Mouse (Mus musculus) forebrain, embryonic 11.5 days (tissue): ENCODE data around the gene Tmem131. TPM values are rescaled to one million over a fixed set of nuclear protein-coding genes. Genes with fewer than 3 reads are reported as not detected.

Experiments used
- ATAC-seq: fragments of 200-750 bp; cut with Nextera tagmentation; replicated peaks from 2 replicates; pipeline ENCODE4 v1.8.0; 2017; ENCODE audit warnings: moderate TSS enrichment; ENCODE audit not compliant: low FRiP score
- DNase-seq: peaks from one replicate; pipeline ENCODE4 v3.0.0-alpha.2; 2017; ENCODE audit warnings: low spot score
- H3K27ac ChIP-seq: fragments of 300-500 bp; sonication (generic); 2 replicates; pipeline ENCODE4 v1.5.1; 2014; ENCODE audit warnings: low read depth, low read length
- H3K27me3 ChIP-seq: fragments of 300-500 bp; sonication (generic); 2 replicates; pipeline ENCODE4 v1.6.1; 2014; ENCODE audit warnings: mild to moderate bottlenecking, low read length, mixed read lengths; ENCODE audit not compliant: control insufficient read depth, insufficient read depth
- H3K36me3 ChIP-seq: fragments of 300-500 bp; sonication (generic); 2 replicates; pipeline ENCODE4 v1.6.1; 2014; ENCODE audit warnings: mild to moderate bottlenecking, low read length, moderate library complexity, mixed read lengths; ENCODE audit not compliant: control insufficient read depth, insufficient read depth
- H3K4me1 ChIP-seq: fragments of 300-500 bp; sonication (generic); replicated peaks from 2 replicates; pipeline ENCODE4 v1.6.1; 2014; ENCODE audit warnings: low read length, mixed read lengths; ENCODE audit not compliant: control insufficient read depth, insufficient read depth
- H3K4me2 ChIP-seq: fragments of 300-500 bp; sonication (generic); 2 replicates; pipeline ENCODE4 v1.6.1; 2014; ENCODE audit warnings: low read depth, mild to moderate bottlenecking, low read length, moderate library complexity, mixed read lengths; ENCODE audit not compliant: severe bottlenecking
- H3K4me3 ChIP-seq: fragments of 300-500 bp; sonication (generic); 2 replicates; pipeline ENCODE4 v1.5.1; 2014; ENCODE audit warnings: low read depth, low read length
- H3K9ac ChIP-seq: fragments of 300-500 bp; sonication (generic); 2 replicates; pipeline ENCODE4 v1.6.1; 2014; ENCODE audit warnings: low read length
- H3K9me3 ChIP-seq: fragments of 300-500 bp; sonication (generic); 2 replicates; pipeline ENCODE4 v1.6.1; 2016; ENCODE audit warnings: low read length, mixed read lengths; ENCODE audit not compliant: control insufficient read depth
- WGBS: fragments of 180-500 bp; shearing (Covaris S2); extraction: QIAGEN DNeasy Blood & Tissue Kit; methylation state at CpG from one replicate; pipeline ENCODE4 v1.1.7; 2014; 5-methylcytosine and 5-hydroxymethylcytosine counted together
- polyA plus RNA-seq: library from polyadenylated mRNA; unstranded; fragments of >200 nt; fragmentation: Nextera tagmentation; extraction: Ambion mirVana; gene quantifications from 2 replicates; pipeline ENCODE4 v1.2.1, GENCODE M21; 2014

The Tmem131 gene
- polyA plus RNA-seq, 1 experiment from 2014 or later: 23.3 TPM

- WGBS: 90% methylated on average over 8 of the region's 8 CpGs
- no peak for DNase-seq
- no peaks in the 10 kb centered on the region for H3K9me3 ChIP-seq
- no peak overlapping the region for H3K27ac ChIP-seq
- H3K36me3 ChIP-seq: no peaks in the 10 kb centered on the region
- H3K4me2 ChIP-seq: no peak overlapping the region
- no peak for ATAC-seq
- H3K4me1 ChIP-seq: no peaks in the 10 kb centered on the region; the same call in 1 of the 2 replicates
- no peak overlapping the region for H3K9ac ChIP-seq
- H3K4me3 ChIP-seq: no peak overlapping the region
- no peaks in the 10 kb centered on the region for H3K27me3 ChIP-seq
Observed at GRCm38 (mm10) chr1:36933965-36934585, 9.4 kb downstream of the Tmem131 start.

GRCm38 (mm10) chr1:36932231-36932630 is 11.2 kb downstream of the Tmem131 start:
- DNase-seq (no peak), ATAC-seq (no peak)
- Histone ChIP-seq H3K9ac (no peak overlapping the region), H3K4me3 (no peak overlapping the region), H3K27ac (no peak overlapping the region), H3K9me3 (no peaks in the 10 kb centered on the region), H3K4me1 (no peaks in the 10 kb centered on the region), H3K4me2 (no peak overlapping the region), H3K27me3 (no peaks in the 10 kb centered on the region), H3K36me3 (no peaks in the 10 kb centered on the region)
- 90% methylated on average over 1 of the region's 1 CpGs for WGBS

- no peaks in the 10 kb centered on the region for H3K4me1 ChIP-seq
- no peak overlapping the region for H3K4me2 ChIP-seq
- H3K4me3 ChIP-seq: no peak overlapping the region
- H3K27me3 ChIP-seq: no peaks in the 10 kb centered on the region
- 90% methylated on average over 8 of the region's 8 CpGs for WGBS
- no peak overlapping the region for H3K9ac ChIP-seq
- H3K9me3 ChIP-seq: no peaks in the 10 kb centered on the region
- ATAC-seq: no peak
- no peaks in the 10 kb centered on the region for H3K36me3 ChIP-seq
- no peak overlapping the region for H3K27ac ChIP-seq
- no peak for DNase-seq
Observed at GRCm38 (mm10) chr1:36930911-36931310, 12.6 kb downstream of the Tmem131 start.

GRCm38 (mm10) chr1:36929996-36930395 is 13.5 kb downstream of the Tmem131 start:
- 90% methylated on average over 2 of the region's 2 CpGs for WGBS
- no peaks in the 10 kb centered on the region for H3K4me1 ChIP-seq
- H3K27ac ChIP-seq: no peak overlapping the region
- H3K36me3 ChIP-seq: no peaks in the 10 kb centered on the region
- ATAC-seq (no peak), DNase-seq (no peak)
- H3K9me3 ChIP-seq: no peaks in the 10 kb centered on the region
- H3K4me2 ChIP-seq: no peak overlapping the region
- H3K27me3 ChIP-seq: no peaks in the 10 kb centered on the region
- H3K4me3 ChIP-seq: no peak overlapping the region
- no peak overlapping the region for H3K9ac ChIP-seq

- H3K27ac ChIP-seq: no peak overlapping the region
- H3K9ac ChIP-seq: no peak overlapping the region
- H3K4me3 ChIP-seq: no peak overlapping the region
- no peaks in the 10 kb centered on the region for H3K36me3 ChIP-seq
- H3K4me2 ChIP-seq: no peak overlapping the region
- H3K27me3 ChIP-seq: no peaks in the 10 kb centered on the region
- no peaks in the 10 kb centered on the region for H3K4me1 ChIP-seq
- 95% methylated on average over 6 of the region's 6 CpGs for WGBS
- no peaks in the 10 kb centered on the region for H3K9me3 ChIP-seq
- ATAC-seq: no peak
- no peak for DNase-seq
Observed at GRCm38 (mm10) chr1:36928357-36929330, 14.8 kb downstream of the Tmem131 start.

- no peak for ATAC-seq
- Histone ChIP-seq H3K27me3 (no peaks in the 10 kb centered on the region), H3K27ac (no peak overlapping the region), H3K4me1 (no peaks in the 10 kb centered on the region), H3K36me3 (no peaks in the 10 kb centered on the region), H3K4me3 (no peak overlapping the region), H3K9me3 (no peaks in the 10 kb centered on the region), H3K4me2 (no peak overlapping the region), H3K9ac (no peak overlapping the region)
- 96% methylated on average over 2 of the region's 2 CpGs for WGBS
- no peak for DNase-seq
Observed at GRCm38 (mm10) chr1:36927569-36927968, 15.9 kb downstream of the Tmem131 start.

GRCm38 (mm10) chr1:36926738-36927137 is 16.7 kb downstream of the Tmem131 start:
- 90% methylated on average over 6 of the region's 6 CpGs for WGBS
- ATAC-seq: no peak
- no peak overlapping the region for H3K4me3 ChIP-seq

GRCm38 (mm10) chr1:36926246-36926645 is 17.2 kb downstream of the Tmem131 start:
- no peak for ATAC-seq
- Histone ChIP-seq H3K27ac (no peak overlapping the region), H3K27me3 (no peaks in the 10 kb centered on the region), H3K4me1 (0 out of 2 replicates have a peak, but pooled peaks cover 3% of the 10 kb centered on the region), H3K4me2 (no peak overlapping the region), H3K9ac (no peak overlapping the region), H3K9me3 (no peaks in the 10 kb centered on the region), H3K4me3 (no peak overlapping the region), H3K36me3 (no peaks in the 10 kb centered on the region)
- 89% methylated on average over 4 of the region's 4 CpGs for WGBS
- DNase-seq: no peak

More at GRCm38 (mm10) chr1:36926738-36927137, 16.7 kb downstream of the Tmem131 start:
- Histone ChIP-seq H3K9me3 (no peaks in the 10 kb centered on the region), H3K36me3 (no peaks in the 10 kb centered on the region), H3K9ac (no peak overlapping the region), H3K4me1 (0 out of 2 replicates have a peak, but pooled peaks cover under 1% of the 10 kb centered on the region), H3K27ac (no peak overlapping the region), H3K4me2 (no peak overlapping the region), H3K27me3 (no peaks in the 10 kb centered on the region)
- no peak for DNase-seq
